Mouse (Mus musculus): ENCODE measurements around the gene Cd101.

- no peak for TF ChIP-seq POLR2A (IDR thresholded peaks at IDR 0.05; ENCODE audit: extremely low read depth, insufficient read depth, low read length)
- TF ChIP-seq CTCF (IDR thresholded peaks at IDR 0.05; ENCODE audit: extremely low read depth, insufficient read depth, low read length) = no peak
These were observed 13.3 kb downstream of the Cd101 start for GRCm38 (mm10) chr3:101016050-101016449.
